Mouse (Mus musculus): Measurements from ENCODE around the gene Pcca. TPM values are rescaled to one million over a fixed set of nuclear protein-coding genes. Genes with fewer than 3 reads are reported as not detected.
A peak's percentile ranks its signal among the peaks of the same experiment; 100 is the strongest.

The Pcca gene
- polyA plus RNA-seq (2015; fragmentation: Nextera tagmentation; extraction: Ambion mirVana), result 14.9 and 15.6 TPM in 2 replicates

DNA sequence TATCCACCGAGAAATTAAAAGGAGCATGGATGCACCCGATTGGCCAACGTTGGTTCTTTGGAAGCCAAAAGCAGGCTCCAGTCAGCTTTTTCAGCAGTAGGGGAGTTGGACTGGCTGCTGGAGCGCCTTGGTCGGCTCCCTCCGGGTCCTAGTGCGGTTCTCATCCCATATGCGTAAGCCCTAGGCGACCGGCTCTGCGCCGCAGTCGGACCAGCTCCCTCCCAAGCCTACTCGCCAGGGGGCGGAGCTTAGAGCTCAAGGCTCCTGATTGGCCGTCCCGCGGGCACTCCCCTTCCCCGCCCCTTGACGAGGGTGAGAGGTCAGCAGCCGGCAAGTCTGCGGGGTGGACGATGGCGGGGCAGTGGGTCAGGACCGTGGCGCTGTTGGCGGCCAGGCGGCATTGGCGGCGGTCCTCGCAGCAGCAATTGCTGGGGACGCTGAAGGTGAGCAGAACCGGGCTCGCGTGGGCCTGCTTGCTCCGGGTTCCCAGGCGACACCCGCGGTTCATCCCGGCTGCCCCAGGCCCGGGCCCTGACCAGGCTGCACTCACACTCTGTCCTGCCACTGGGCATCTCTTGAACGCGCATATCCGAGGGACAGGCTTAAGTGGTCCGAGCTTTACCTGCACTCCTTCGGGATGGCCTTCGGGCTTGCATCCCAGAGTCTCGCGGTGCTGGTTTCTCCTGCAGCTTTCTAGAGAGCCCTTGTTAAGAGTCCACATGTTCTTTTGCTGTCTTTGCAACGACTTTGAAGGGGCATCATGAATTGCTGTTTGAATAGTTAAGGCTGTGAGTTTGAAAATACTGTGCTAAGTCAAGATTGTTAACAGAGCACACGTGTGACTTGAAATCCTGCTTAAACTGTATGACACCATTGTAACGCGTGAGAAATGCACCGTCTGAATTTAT is at the start of gene Pcca:
Gene Pcca (plus strand): TSS at position 308 of the 908 bp plus-strand sequence.
- peak; percentile 88 for DNase-seq (ENCODE audit: low spot score)

GRCm38 (mm10) chr14:122484458-122484843 is 49.7 kb upstream of the Pcca start:
- DNase-seq (ENCODE audit: low spot score), result no peak

- DNase-seq (ENCODE audit: low spot score), result no peak
These were observed 49.1 kb upstream of the Pcca start for GRCm38 (mm10) chr14:122484844-122485551.

GRCm38 (mm10) chr14:122485635-122486181 is 48.4 kb upstream of the Pcca start:
- no peak for DNase-seq (ENCODE audit: low spot score)

- no peak for DNase-seq (ENCODE audit: low spot score)
These were observed 47.5 kb upstream of the Pcca start for GRCm38 (mm10) chr14:122486611-122487010.

GRCm38 (mm10) chr14:122487366-122487765 is 46.8 kb upstream of the Pcca start:
- peak; percentile 5 for DNase-seq (ENCODE audit: low spot score)

GRCm38 (mm10) chr14:122489041-122489440 is 45.1 kb upstream of the Pcca start:
- DNase-seq (ENCODE audit: low spot score), result peak; percentile 41

- no peak for DNase-seq (ENCODE audit: low spot score)
These were observed 44.3 kb upstream of the Pcca start for GRCm38 (mm10) chr14:122489686-122490414.

DNA sequence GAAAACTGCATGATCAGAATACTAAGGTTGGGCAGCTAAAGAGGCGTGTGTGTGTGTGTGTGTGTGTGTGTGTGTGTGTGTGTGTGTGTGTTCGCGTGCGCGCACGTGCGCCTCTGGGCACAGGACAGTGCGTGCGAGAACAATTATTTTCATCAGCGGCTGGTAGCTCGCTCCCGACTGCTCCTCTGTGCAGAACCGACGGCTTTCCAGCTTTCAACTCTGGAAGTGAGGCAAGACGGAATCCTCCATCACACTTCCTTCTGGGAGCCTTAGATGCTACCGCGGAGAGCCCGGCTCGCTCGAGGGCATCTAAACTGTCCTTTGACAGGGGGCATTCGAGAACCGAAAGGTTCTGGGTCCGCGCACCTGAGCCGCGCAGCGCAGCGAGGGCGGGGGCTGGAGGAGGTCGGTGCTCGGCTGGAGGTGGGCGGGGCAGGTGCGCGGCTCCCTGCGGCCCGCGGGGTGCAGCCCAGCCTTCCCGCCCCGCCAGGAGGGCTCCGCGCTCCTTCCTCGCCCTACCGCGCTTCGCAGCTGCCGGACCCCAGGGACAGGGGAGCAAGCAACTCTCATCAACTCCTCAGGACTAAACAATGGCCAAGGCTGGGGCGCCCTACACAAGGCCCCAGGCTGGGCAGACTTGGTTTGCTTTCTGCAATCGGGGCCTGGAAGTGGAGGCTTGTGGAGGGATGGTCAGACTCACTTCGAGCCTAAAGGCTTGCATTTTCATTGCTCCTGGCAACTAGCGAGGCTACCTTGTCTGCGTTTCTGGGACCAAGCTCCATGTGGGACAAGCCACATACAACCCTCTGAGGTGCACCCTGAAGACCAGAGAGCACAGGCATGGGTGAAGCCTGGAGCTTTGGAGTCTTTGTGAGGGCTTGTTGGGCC is 43.4 kb upstream of the Pcca start, which contains the start of gene Gm10837:
Gene Gm10837 (plus strand): TSS at position 146 of the 888 bp plus-strand sequence.
- no peak for DNase-seq (ENCODE audit: low spot score)

DNA sequence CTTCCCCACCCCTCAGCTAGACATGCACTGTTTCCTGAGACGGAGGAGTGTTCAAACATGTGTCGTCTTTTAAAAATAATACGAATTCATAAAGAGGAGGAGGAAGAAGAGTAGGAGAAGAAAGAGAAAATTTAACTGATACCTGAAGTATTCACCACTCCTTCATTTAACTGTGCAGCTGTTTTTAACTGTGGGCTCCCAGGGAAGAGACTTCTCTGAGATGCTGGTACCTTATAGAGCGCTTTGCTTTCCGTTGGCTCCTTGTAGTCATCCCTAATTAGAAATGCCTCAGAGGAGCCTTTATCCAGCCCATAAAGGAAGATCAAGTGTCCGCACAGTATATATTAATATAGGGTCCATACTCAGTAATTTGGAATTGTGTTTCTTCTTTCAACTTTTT is 42.6 kb upstream of the Pcca start:
- DNase-seq (ENCODE audit: low spot score), result no peak

DNA sequence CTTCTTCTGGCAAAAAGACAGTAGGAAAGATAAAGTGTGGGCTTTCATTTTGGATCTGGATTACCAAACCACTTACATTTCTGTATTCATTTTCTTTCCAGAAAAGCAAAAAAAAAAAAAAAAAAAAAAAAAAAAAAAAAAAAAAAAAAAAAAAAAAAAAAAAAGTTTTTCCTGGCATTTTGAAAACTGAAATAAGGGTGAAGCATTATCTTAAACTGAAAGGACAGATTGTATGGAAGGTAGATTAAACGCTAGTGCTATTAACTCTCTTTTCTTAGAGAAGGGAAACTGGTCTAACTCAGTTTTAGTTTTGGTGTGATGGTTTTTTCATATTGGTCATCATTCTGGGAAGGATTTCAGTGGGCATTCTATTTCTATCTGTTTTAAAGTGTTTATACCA is 42.1 kb upstream of the Pcca start:
- no peak for DNase-seq (ENCODE audit: low spot score)

DNA sequence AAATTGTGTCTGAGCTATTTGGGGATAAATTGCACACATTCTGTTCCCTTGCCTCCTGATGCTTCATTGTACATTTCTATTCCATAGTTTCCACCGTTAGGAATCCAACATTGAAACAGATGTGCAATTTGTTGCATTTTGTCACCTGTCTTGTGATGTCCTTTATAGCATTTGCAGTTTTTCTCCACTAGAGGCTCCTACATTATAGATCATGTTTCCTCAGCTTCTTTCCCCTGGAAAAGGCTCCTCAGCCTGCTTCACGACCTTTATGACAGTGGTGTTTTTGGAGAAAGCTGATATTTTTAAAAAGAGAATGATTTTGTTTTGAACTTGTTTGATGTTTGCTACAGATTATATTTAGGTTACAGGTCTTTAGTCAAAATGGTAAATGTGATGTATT is 25.1 kb upstream of the Pcca start:
- no peak for DNase-seq (ENCODE audit: low spot score)

DNA sequence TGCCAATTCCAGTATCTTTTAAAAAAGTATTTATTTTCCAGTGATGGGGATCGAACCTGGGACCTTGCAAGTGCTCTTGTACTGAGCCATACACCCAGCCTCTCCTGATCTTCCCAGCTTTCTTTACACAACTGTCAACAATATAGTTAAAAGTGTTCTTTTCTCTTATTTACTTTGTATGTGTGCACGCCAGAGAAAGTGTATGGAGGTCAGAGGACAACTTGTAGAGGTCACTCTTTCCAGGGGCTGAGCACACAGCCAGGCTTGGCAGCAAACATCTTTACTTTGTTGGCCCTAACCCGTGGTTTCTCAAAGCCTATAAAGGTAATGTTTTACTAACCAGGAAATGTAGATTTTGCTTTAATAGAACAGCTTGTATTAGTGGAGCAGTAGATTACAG is 22.6 kb upstream of the Pcca start:
- DNase-seq (ENCODE audit: low spot score), result no peak

DNA sequence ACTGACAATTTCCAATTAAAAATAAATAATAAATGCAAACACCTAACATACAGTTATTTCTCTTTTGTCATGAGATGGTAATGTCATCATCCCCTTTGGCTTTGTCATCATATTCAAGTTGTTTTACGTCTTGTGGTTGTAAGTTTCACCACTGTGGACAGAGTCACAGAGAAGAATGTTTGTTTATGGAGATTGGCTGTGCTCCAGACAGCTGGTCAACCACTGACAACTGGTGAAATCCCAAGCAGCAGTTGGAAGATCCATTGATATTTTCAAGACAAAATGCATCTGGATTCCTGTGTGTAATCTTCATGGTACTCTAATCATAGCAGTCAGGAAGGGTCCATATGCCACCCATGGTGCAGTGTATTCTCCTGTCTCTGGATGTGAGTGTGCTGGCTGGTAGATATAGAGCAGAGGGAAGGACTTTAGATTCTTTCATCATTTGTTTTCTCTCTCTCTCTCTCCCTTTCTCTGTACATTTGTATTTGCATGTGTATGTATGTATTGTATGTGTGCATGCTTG is 20.6 kb upstream of the Pcca start:
- no peak for DNase-seq (ENCODE audit: low spot score)

GRCm38 (mm10) chr14:122528475-122528874 is 5.6 kb upstream of the Pcca start:
- DNase-seq (ENCODE audit: low spot score), result no peak

DNA sequence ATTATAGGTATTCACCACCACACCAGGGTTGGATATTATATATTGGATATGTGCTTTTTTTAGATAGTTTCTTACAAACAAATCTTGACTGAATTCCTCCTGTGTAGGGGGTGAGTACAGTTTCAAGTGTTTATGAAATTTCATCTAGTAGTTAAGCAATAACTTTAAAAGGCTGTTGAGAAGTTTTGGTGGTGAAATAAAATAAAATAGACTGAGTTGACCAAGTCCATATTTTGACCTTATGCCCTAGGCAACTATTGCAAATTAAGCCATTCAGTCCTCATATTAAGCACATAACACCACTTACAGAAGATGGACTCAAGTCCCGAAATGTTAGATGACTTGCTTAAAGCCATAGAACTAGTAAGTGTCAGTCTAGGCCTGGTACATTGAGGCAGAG is 1.9 kb downstream of the Pcca start:
- DNase-seq (ENCODE audit: low spot score), result no peak

DNA sequence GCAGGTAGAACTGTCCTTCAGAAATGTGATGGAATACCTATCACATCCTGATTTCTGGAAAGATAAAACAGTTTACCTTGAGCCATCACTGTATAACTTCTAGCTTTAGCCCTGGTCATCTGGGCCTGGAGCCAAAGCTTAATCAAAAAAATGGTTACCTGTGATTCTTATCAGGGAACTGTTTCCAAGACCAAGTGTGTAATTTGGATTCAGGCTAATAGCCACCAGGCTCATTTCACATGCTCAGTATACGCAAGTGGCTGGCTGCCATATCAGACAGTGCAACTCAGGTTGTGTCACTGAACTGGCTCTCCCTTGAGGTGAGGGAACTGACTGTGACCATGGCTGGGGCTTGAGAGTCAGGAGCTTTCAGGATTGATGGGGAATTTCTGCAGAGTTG is 14.3 kb downstream of the Pcca start:
- DNase-seq (ENCODE audit: low spot score), result no peak

GRCm38 (mm10) chr14:122548905-122549304 is 14.8 kb downstream of the Pcca start:
- DNase-seq (ENCODE audit: low spot score), result no peak

GRCm38 (mm10) chr14:122552761-122553445 is 18.8 kb downstream of the Pcca start:
- DNase-seq (ENCODE audit: low spot score), result no peak

DNA sequence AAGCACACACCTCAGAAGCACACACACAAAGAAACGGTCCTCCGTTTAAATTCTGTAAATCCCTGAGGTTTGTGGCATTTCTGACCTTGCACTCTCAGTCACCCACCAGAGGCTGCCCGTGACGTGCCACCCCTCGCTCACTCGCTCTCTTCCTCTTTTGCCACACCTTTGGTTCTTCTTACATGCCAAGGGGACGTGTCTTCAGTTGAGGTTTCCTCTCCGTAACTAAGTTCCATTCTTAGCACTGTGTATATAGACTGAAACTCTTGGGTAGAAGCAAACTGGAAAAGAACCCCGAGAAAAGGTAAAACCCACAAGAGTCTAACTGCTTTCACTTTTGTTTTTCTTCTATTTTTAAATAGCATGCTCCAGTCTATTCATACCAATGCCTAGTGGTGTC is 23.2 kb downstream of the Pcca start:
- peak; percentile 45 for DNase-seq (ENCODE audit: low spot score)

Measured in thymus, postnatal 0 days (tissue).